Mouse (Mus musculus): ENCODE measurements at regions not wholly inside any gene's neighbourhood (a gene's known extent, or its start where the extent isn't known, plus 50 kb on each side); places are given as distances from the start of the nearest gene placed in this dataset.

GRCm38 (mm10) chr15:38351701-38352100, 926.3 kb downstream of the 4930447A16Rik start:
- DNase-seq (ENCODE audit: low spot score) = no peak

- no peak for DNase-seq (ENCODE audit: low spot score)
Measured at GRCm38 (mm10) chr15:38353371-38353770, 928.0 kb downstream of the 4930447A16Rik start.

- no peak for DNase-seq (ENCODE audit: low spot score)
Measured at GRCm38 (mm10) chr15:38359053-38359452, 933.7 kb downstream of the 4930447A16Rik start.

- DNase-seq (ENCODE audit: low spot score) = no peak
Measured at GRCm38 (mm10) chr15:38363522-38363921, 938.2 kb downstream of the 4930447A16Rik start.

- no peak for DNase-seq (ENCODE audit: low spot score)
Measured at GRCm38 (mm10) chr15:38364014-38364413, 938.7 kb downstream of the 4930447A16Rik start.

- no peak for DNase-seq (ENCODE audit: low spot score)
Measured at GRCm38 (mm10) chr15:38367643-38368042, 942.3 kb downstream of the 4930447A16Rik start.

GRCm38 (mm10) chr15:38368291-38368690, 942.9 kb downstream of the 4930447A16Rik start:
- DNase-seq (ENCODE audit: low spot score) = no peak

GRCm38 (mm10) chr15:38371404-38372090, 946.2 kb downstream of the 4930447A16Rik start:
- no peak for DNase-seq (ENCODE audit: low spot score)

GRCm38 (mm10) chr15:38373797-38374196, 948.4 kb downstream of the 4930447A16Rik start:
- peak; percentile 43 for DNase-seq (ENCODE audit: low spot score)

GRCm38 (mm10) chr15:38374786-38375185, 949.4 kb downstream of the 4930447A16Rik start:
- peak; percentile 31 for DNase-seq (ENCODE audit: low spot score)

- DNase-seq (ENCODE audit: low spot score) = no peak
Measured at GRCm38 (mm10) chr15:38378106-38378505, 952.8 kb downstream of the 4930447A16Rik start.

- DNase-seq (ENCODE audit: low spot score) = no peak
Measured at GRCm38 (mm10) chr15:38387617-38388016, 962.3 kb downstream of the 4930447A16Rik start.

- DNase-seq (ENCODE audit: low spot score) = no peak
Measured at GRCm38 (mm10) chr15:38388436-38388835, 963.1 kb downstream of the 4930447A16Rik start.

GRCm38 (mm10) chr15:38390450-38390849, 965.1 kb downstream of the 4930447A16Rik start:
- DNase-seq (ENCODE audit: low spot score) = no peak

GRCm38 (mm10) chr15:38391420-38391819, 966.1 kb downstream of the 4930447A16Rik start:
- no peak for DNase-seq (ENCODE audit: low spot score)

- DNase-seq (ENCODE audit: low spot score) = no peak
Measured at GRCm38 (mm10) chr15:38391860-38392259, 966.5 kb downstream of the 4930447A16Rik start.

- DNase-seq (ENCODE audit: low spot score) = no peak
Measured at GRCm38 (mm10) chr15:38392441-38393149, 967.2 kb downstream of the 4930447A16Rik start.

GRCm38 (mm10) chr15:38398852-38399251, 973.5 kb downstream of the 4930447A16Rik start:
- DNase-seq (ENCODE audit: low spot score) = no peak

- no peak for DNase-seq (ENCODE audit: low spot score)
Measured at GRCm38 (mm10) chr15:38402762-38403161, 977.4 kb downstream of the 4930447A16Rik start.

- no peak for DNase-seq (ENCODE audit: low spot score)
Measured at GRCm38 (mm10) chr15:38403760-38404375, 978.5 kb downstream of the 4930447A16Rik start.

GRCm38 (mm10) chr15:38406114-38406960, 981.0 kb downstream of the 4930447A16Rik start:
- DNase-seq (ENCODE audit: low spot score) = no peak

GRCm38 (mm10) chr15:38407476-38407875, 982.1 kb downstream of the 4930447A16Rik start:
- DNase-seq (ENCODE audit: low spot score) = no peak

Measured in layer of hippocampus, adult 11-12 months (tissue).